Mouse (Mus musculus) splenic B cell, adult 2 months (primary cell): ENCODE measurements around the gene Rgs7.

Experiments used
- DNase-seq: peaks from one replicate; pipeline ENCODE4 v3.0.0-alpha.2; 2011; ENCODE audit warnings: low read depth, low spot score
- H3K27me3 ChIP-seq: 2 replicates; pipeline ENCODE4 v1.6.1; 2012; ENCODE audit warnings: mild to moderate bottlenecking, low read length, moderate library complexity, mixed read lengths; ENCODE audit not compliant: control insufficient read depth, poor library complexity, insufficient read depth, severe bottlenecking
- H3K36me3 ChIP-seq: 2 replicates; pipeline ENCODE4 v1.6.1; 2012; ENCODE audit warnings: mild to moderate bottlenecking, low read length, moderate library complexity, mixed read lengths; ENCODE audit not compliant: control insufficient read depth, poor library complexity, insufficient read depth, severe bottlenecking

The Rgs7 gene

GRCm38 (mm10) chr1:175491861-175492682 is at the start of gene Rgs7:
Rgs7 (minus strand) TSS chr1:175492500.
- Histone ChIP-seq H3K27me3 (0 out of 2 replicates have a peak, but pooled peaks cover 1% of the 10 kb centered on the region), H3K36me3 (no peaks in the 10 kb centered on the region)
- peak; percentile 11 for DNase-seq

GRCm38 (mm10) chr1:175540700-175541099 is 48.4 kb upstream of the Rgs7 start:
- Histone ChIP-seq H3K36me3 (no peaks in the 10 kb centered on the region), H3K27me3 (no peaks in the 10 kb centered on the region)
- DNase-seq: no peak

GRCm38 (mm10) chr1:175537321-175537720 is 45.0 kb upstream of the Rgs7 start:
- Histone ChIP-seq H3K27me3 (no peaks in the 10 kb centered on the region), H3K36me3 (no peaks in the 10 kb centered on the region)
- no peak for DNase-seq

GRCm38 (mm10) chr1:175529858-175530257 is 37.6 kb upstream of the Rgs7 start:
- DNase-seq: no peak
- no peaks in the 10 kb centered on the region for H3K27me3 ChIP-seq
- H3K36me3 ChIP-seq: no peaks in the 10 kb centered on the region

- no peaks in the 10 kb centered on the region for H3K36me3 ChIP-seq
- no peaks in the 10 kb centered on the region for H3K27me3 ChIP-seq
- DNase-seq: peak; percentile 62
Measured at GRCm38 (mm10) chr1:175524626-175525294, 32.5 kb upstream of the Rgs7 start.

GRCm38 (mm10) chr1:175523572-175523971 is 31.3 kb upstream of the Rgs7 start:
- Histone ChIP-seq H3K27me3 (no peaks in the 10 kb centered on the region), H3K36me3 (no peaks in the 10 kb centered on the region)
- no peak for DNase-seq

GRCm38 (mm10) chr1:175514543-175514942 is 22.2 kb upstream of the Rgs7 start:
- no peak for DNase-seq
- no peaks in the 10 kb centered on the region for H3K36me3 ChIP-seq
- H3K27me3 ChIP-seq: no peaks in the 10 kb centered on the region

- Histone ChIP-seq H3K27me3 (no peaks in the 10 kb centered on the region), H3K36me3 (no peaks in the 10 kb centered on the region)
- no peak for DNase-seq
Measured at GRCm38 (mm10) chr1:175512173-175512572, 19.9 kb upstream of the Rgs7 start.

- Histone ChIP-seq H3K36me3 (no peaks in the 10 kb centered on the region), H3K27me3 (no peaks in the 10 kb centered on the region)
- DNase-seq: no peak
Measured at GRCm38 (mm10) chr1:175509989-175510388, 17.7 kb upstream of the Rgs7 start.

- DNase-seq: no peak
- Histone ChIP-seq H3K27me3 (0 out of 2 replicates have a peak, but pooled peaks cover 1% of the 10 kb centered on the region), H3K36me3 (no peaks in the 10 kb centered on the region)
Measured at GRCm38 (mm10) chr1:175492683-175493043, 363 bp upstream of the Rgs7 start.

GRCm38 (mm10) chr1:175491511-175491860 is 814 bp downstream of the Rgs7 start:
- no peak for DNase-seq
- Histone ChIP-seq H3K27me3 (0 out of 2 replicates have a peak, but pooled peaks cover 1% of the 10 kb centered on the region), H3K36me3 (no peaks in the 10 kb centered on the region)

GRCm38 (mm10) chr1:175485109-175485508 is 7.2 kb downstream of the Rgs7 start:
- no peaks in the 10 kb centered on the region for H3K36me3 ChIP-seq
- no peak for DNase-seq
- no peaks in the 10 kb centered on the region for H3K27me3 ChIP-seq

GRCm38 (mm10) chr1:175473060-175473459 is 19.2 kb downstream of the Rgs7 start:
- no peak for DNase-seq
- H3K36me3 ChIP-seq: no peaks in the 10 kb centered on the region
- H3K27me3 ChIP-seq: no peaks in the 10 kb centered on the region; the same call in 1 of the 2 replicates

- DNase-seq: peak; percentile 45
- Histone ChIP-seq H3K36me3 (no peaks in the 10 kb centered on the region), H3K27me3 (no peaks in the 10 kb centered on the region; the same call in 1 of the 2 replicates)
Measured at GRCm38 (mm10) chr1:175469087-175469788, 23.1 kb downstream of the Rgs7 start.

- no peaks in the 10 kb centered on the region; the same call in 1 of the 2 replicates for H3K27me3 ChIP-seq
- no peaks in the 10 kb centered on the region for H3K36me3 ChIP-seq
Measured at GRCm38 (mm10) chr1:175464566-175464965, 27.7 kb downstream of the Rgs7 start.

More at GRCm38 (mm10) chr1:175464566-175464965, 27.7 kb downstream of the Rgs7 start:
- DNase-seq: no peak
